Mouse (Mus musculus) brain, embryonic 14.5 days (tissue): Measurements from ENCODE around the gene Epb41l3.

Experiments used
- CTCF ChIP-seq: fragments of 200-500 bp; IDR thresholded peaks from 2 replicates; pipeline ENCODE4 v1.5.1; 2012; ENCODE audit warnings: inconsistent platforms, mild to moderate bottlenecking, moderate library complexity, borderline replicate concordance; ENCODE audit not compliant: insufficient read depth, insufficient read length; ENCODE audit errors: extremely low read depth
- POLR2A ChIP-seq: fragments of 200-500 bp; IDR thresholded peaks from 2 replicates; pipeline ENCODE4 v1.6.1; 2012; ENCODE audit warnings: mild to moderate bottlenecking, inconsistent platforms, borderline replicate concordance; ENCODE audit not compliant: poor library complexity, insufficient read depth, insufficient read length, severe bottlenecking; ENCODE audit errors: extremely low read depth

- TF ChIP-seq POLR2A, result no peak
- no peak for TF ChIP-seq CTCF
Observed at GRCm38 (mm10) chr17:69192863-69193493, 117.5 kb downstream of the Epb41l3 start.
